Mouse (Mus musculus): ENCODE data around the gene Poc1a. TPM values are rescaled to one million over a fixed set of nuclear protein-coding genes. Genes with fewer than 3 reads are reported as not detected.

Poc1a gene
- polyA plus RNA-seq, 1 experiment: 14.9 TPM

DNA sequence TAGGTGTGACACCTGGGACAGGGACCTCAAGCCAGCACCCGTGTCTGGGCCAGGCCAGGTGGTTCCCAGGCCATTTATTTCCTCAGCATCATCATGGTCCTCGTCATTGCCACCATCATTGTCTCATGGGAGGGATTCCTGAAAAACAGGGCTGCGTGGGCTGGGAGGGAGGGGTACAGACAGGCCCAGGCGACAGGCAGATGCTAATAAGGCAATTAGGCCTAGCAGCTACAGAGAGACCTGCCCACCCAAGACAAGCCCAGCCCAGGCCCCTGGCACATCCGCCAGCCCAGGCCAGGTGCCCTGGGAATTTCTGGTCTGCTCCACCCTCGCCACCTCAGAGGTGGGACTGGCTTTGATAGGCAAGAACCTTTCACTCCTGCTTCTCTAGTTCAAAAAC is 78.4 kb downstream of the Poc1a start:
- Histone ChIP-seq H3K27ac (ENCODE audit: insufficient read depth, low read depth, low read length) (no peak overlapping the region), H3K4me3 (ENCODE audit: low read depth, low read length) (no peak overlapping the region), H3K4me1 (ENCODE audit: control insufficient read depth, insufficient read depth, insufficient read length, low read length) (no peaks in the 10 kb centered on the region), H3K27me3 (ENCODE audit: control insufficient read depth, insufficient read depth, low read length) (no peaks in the 10 kb centered on the region), H3K36me3 (ENCODE audit: control insufficient read depth, insufficient read depth, low read length) (no peaks in the 10 kb centered on the region)
- TF ChIP-seq POLR2A (IDR thresholded peaks at IDR 0.05; ENCODE audit: low read depth, low read length) (no peak), CTCF (IDR thresholded peaks at IDR 0.05; ENCODE audit: extremely low read depth, insufficient read length, insufficient replicate concordance, low read depth, low read length) (no peak)
- WGBS: 80% methylated on average over 6 of the region's 6 CpGs

DNA sequence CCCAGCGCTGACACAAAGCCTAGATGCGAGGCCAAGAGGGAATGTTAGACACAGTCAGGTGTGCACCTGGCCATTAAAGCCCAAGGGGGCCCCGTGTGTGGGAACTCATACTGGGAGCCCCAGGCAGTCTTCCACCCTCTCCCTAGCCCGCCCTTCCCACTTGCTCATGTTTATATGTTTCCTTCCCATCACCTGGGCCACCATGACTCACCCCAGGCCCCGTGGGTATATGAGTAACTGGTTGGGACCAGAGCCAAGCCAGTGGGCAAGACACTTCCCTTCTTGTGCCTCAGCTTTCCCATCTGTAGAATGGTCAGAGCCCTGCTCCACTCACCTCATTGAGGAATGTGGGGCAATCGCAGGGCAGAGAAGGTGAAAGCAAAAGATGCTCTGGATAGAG is 80.3 kb downstream of the Poc1a start:
- Histone ChIP-seq H3K36me3 (ENCODE audit: control insufficient read depth, insufficient read depth, low read length) (no peaks in the 10 kb centered on the region), H3K27ac (ENCODE audit: insufficient read depth, low read depth, low read length) (no peak overlapping the region), H3K27me3 (ENCODE audit: control insufficient read depth, insufficient read depth, low read length) (no peaks in the 10 kb centered on the region), H3K4me1 (ENCODE audit: control insufficient read depth, insufficient read depth, insufficient read length, low read length) (no peaks in the 10 kb centered on the region), H3K4me3 (ENCODE audit: low read depth, low read length) (no peak overlapping the region)
- 49% methylated on average over 6 of the region's 6 CpGs for WGBS
- TF ChIP-seq POLR2A (IDR thresholded peaks at IDR 0.05; ENCODE audit: low read depth, low read length) (no peak), CTCF (IDR thresholded peaks at IDR 0.05; ENCODE audit: extremely low read depth, insufficient read length, insufficient replicate concordance, low read depth, low read length) (no peak)

DNA sequence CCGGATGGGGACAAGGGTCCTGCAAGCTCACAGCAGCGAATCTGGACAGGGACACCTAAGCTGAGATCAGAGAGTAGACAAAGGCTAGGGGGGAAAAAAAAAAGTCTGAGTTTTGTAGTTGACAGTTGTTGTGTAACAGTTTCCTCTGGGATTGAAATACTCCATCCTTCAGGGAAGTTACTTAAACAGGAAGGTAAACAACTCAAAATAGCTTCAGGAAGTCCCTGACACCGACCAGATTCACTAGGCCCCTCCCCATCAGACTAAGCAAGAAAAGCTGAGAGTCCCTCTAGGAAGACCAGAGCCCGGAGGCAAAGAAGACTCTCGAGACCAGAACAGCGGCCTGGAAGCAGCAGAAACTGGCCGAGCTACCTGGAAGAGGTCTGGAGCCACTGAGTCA is 84.5 kb downstream of the Poc1a start:
- Histone ChIP-seq H3K27me3 (ENCODE audit: control insufficient read depth, insufficient read depth, low read length) (no peaks in the 10 kb centered on the region), H3K4me1 (ENCODE audit: control insufficient read depth, insufficient read depth, insufficient read length, low read length) (no peaks in the 10 kb centered on the region; the same call in 1 of the 2 replicates), H3K27ac (ENCODE audit: insufficient read depth, low read depth, low read length) (no peak overlapping the region), H3K36me3 (ENCODE audit: control insufficient read depth, insufficient read depth, low read length) (no peaks in the 10 kb centered on the region), H3K4me3 (ENCODE audit: low read depth, low read length) (no peak overlapping the region)
- no peak for TF ChIP-seq POLR2A (IDR thresholded peaks at IDR 0.05; ENCODE audit: low read depth, low read length)
- TF ChIP-seq CTCF (IDR thresholded peaks at IDR 0.05; ENCODE audit: extremely low read depth, insufficient read length, insufficient replicate concordance, low read depth, low read length): no peak
- 73% methylated on average over 7 of the region's 7 CpGs for WGBS

DNA sequence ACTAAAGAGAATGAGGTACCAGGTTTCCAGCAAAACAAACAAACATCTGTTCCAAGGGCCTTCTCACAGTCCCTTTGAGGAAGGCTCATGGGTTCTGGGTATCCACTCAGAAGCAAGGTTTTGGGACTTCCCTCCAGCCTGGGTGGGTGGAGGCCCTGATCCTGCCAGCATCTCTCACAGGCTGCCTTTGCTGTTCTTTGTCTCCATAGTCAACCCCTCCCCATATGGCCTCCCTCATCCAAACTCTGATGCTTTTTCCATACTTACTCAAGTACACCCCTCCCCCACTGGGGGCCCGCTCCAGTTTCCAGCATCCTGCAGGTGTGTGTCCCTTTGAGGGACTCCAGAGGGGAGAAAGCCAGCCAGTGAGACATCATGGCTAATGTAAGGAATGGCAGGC is 85.3 kb downstream of the Poc1a start:
- Histone ChIP-seq H3K36me3 (ENCODE audit: control insufficient read depth, insufficient read depth, low read length) (no peaks in the 10 kb centered on the region), H3K27me3 (ENCODE audit: control insufficient read depth, insufficient read depth, low read length) (no peaks in the 10 kb centered on the region), H3K4me3 (ENCODE audit: low read depth, low read length) (no peak overlapping the region), H3K27ac (ENCODE audit: insufficient read depth, low read depth, low read length) (no peak overlapping the region), H3K4me1 (ENCODE audit: control insufficient read depth, insufficient read depth, insufficient read length, low read length) (peaks cover 5% of the 10 kb centered on the region)
- 89% methylated on average over 1 of the region's 1 CpGs for WGBS
- no peak for TF ChIP-seq CTCF (IDR thresholded peaks at IDR 0.05; ENCODE audit: extremely low read depth, insufficient read length, insufficient replicate concordance, low read depth, low read length)
- TF ChIP-seq POLR2A (IDR thresholded peaks at IDR 0.05; ENCODE audit: low read depth, low read length): no peak

DNA sequence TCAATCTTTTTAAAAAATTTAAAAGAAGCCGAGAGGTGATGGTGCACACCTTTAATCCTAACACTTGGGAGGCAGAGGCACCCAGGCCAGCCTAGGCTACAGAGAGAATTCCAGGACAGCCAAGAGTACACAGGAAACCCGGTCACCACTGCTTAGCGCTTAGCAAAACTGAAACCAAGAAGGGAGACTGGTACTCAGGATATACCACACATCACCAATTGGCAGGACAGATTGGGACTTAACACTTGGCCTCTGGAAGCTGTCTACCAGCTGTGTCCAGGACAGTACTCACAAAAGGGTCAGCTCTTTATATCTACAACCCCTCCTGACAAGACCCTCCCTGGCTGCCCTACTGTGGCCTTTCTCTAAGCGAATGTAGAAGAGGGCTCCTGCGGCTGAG is 86.1 kb downstream of the Poc1a start:
- Histone ChIP-seq H3K27me3 (ENCODE audit: control insufficient read depth, insufficient read depth, low read length) (no peaks in the 10 kb centered on the region), H3K4me1 (ENCODE audit: control insufficient read depth, insufficient read depth, insufficient read length, low read length) (peaks cover 10% of the 10 kb centered on the region), H3K27ac (ENCODE audit: insufficient read depth, low read depth, low read length) (peak overlapping the region; percentile 37; the same call in 1 of the 2 replicates), H3K36me3 (ENCODE audit: control insufficient read depth, insufficient read depth, low read length) (no peaks in the 10 kb centered on the region), H3K4me3 (ENCODE audit: low read depth, low read length) (peak overlapping the region; percentile 71)
- whole genome bisulfite sequencing: 12% methylated on average over 5 of the region's 5 CpGs
- TF ChIP-seq POLR2A (IDR thresholded peaks at IDR 0.05; ENCODE audit: low read depth, low read length) (no peak), CTCF (IDR thresholded peaks at IDR 0.05; ENCODE audit: extremely low read depth, insufficient read length, insufficient replicate concordance, low read depth, low read length) (no peak)

DNA sequence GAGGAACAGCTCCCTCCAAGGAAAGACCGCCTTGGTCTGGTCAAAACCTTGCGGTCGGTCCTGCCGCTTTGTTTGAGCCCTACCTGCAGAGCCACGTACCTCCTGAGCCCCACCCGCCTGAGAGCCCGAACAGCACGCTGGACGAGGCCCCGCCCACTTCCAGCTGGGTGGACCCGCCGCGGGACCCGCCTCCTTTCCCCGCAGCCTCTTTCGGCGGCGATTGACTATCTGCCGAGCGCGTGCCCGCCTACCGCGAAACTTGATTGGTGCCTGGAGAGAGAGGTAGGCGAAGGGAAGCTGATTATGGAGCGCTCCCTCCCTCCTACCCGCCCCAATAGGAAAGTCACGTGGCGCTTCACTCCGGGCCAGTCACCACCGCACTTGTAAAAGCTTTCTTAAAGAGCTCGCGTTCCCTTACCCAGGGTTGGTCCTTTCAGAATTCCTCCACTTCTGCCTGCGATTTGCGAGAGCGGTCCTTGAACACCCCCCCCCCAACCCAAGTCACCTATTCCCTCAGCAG is 86.8 kb downstream of the Poc1a start:
- no peaks in the 10 kb centered on the region for H3K36me3 ChIP-seq (ENCODE audit: control insufficient read depth, insufficient read depth, low read length)
- TF ChIP-seq POLR2A (IDR thresholded peaks at IDR 0.05; ENCODE audit: low read depth, low read length) (0 out of 2 replicates have a peak, but pooled peaks have one; percentile 34), CTCF (IDR thresholded peaks at IDR 0.05; ENCODE audit: extremely low read depth, insufficient read length, insufficient replicate concordance, low read depth, low read length) (0 out of 2 replicates have a peak, but pooled peaks have one; percentile 5)
- peak overlapping the region; percentile 71 for H3K4me3 ChIP-seq (ENCODE audit: low read depth, low read length)
- H3K27me3 ChIP-seq (ENCODE audit: control insufficient read depth, insufficient read depth, low read length): no peaks in the 10 kb centered on the region
- peak overlapping the region; percentile 92 for H3K27ac ChIP-seq (ENCODE audit: insufficient read depth, low read depth, low read length)
- under 1% methylated on average over 36 of the region's 36 CpGs for WGBS
- H3K4me1 ChIP-seq (ENCODE audit: control insufficient read depth, insufficient read depth, insufficient read length, low read length): peaks cover 12% of the 10 kb centered on the region

DNA sequence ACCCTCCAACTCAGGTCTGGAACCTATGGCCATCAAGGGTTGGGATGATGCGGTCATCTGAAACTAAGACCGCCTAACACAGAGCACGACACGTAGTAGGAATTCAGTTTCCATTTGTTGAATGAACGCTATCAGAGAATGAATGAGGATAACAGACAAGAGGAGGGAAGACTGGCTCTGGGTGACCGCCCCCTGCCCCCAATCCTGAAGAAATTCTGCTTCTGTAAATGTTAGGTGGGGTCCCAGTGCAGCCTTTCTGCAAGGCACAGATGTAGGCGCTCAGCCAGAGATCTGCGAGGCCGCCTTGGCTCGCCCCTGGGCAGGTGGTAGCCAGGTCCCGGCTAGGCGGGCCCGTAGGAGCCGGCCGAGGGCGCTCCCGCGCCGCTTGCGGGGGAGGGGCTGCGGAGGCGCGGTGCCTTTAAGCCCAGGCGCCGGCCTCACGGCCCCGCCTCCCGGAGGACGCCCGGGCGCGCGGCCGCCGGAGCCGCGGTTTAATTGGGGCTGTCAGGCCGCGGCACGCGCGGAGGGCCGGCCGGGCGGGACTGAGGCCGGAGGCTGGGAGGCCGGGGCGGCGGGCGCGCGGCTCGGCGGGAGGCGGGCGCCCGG is 87.4 kb downstream of the Poc1a start, which contains the start of gene Dusp7:
TSS of gene Dusp7 (plus strand) at position 521 of the 606 bp plus-strand sequence.
- no peaks in the 10 kb centered on the region for H3K27me3 ChIP-seq (ENCODE audit: control insufficient read depth, insufficient read depth, low read length)
- peak within 1 kb of the TSS; percentile 92 for H3K27ac ChIP-seq (ENCODE audit: insufficient read depth, low read depth, low read length)
- no peak for TF ChIP-seq CTCF (IDR thresholded peaks at IDR 0.05; ENCODE audit: extremely low read depth, insufficient read length, insufficient replicate concordance, low read depth, low read length)
- TF ChIP-seq POLR2A (IDR thresholded peaks at IDR 0.05; ENCODE audit: low read depth, low read length): peak; percentile 57; the same call in 1 of the 2 replicates
- peaks cover 16% of the 10 kb centered on the region for H3K4me1 ChIP-seq (ENCODE audit: control insufficient read depth, insufficient read depth, insufficient read length, low read length)
- H3K4me3 ChIP-seq (ENCODE audit: low read depth, low read length): peak within 1 kb of the TSS; percentile 71
- H3K36me3 ChIP-seq (ENCODE audit: control insufficient read depth, insufficient read depth, low read length): no peaks in the 10 kb centered on the region
- 1% methylated on average over 57 of the region's 57 CpGs for WGBS

Data from small intestine, adult 2 months (tissue).